Mouse (Mus musculus) lung, postnatal 0 days (tissue): ENCODE results near the gene Cyb5b. TPM values are rescaled to one million over a fixed set of nuclear protein-coding genes. Genes with fewer than 3 reads are reported as not detected.

Experiments used
- ATAC-seq: fragments of 200-750 bp; cut with Nextera tagmentation; 2 replicates; pipeline ENCODE4 v1.8.0; 2017; ENCODE audit warnings: moderate library complexity
- DNase-seq: peaks from one replicate; pipeline ENCODE4 v3.0.0-alpha.2; 2016; ENCODE audit warnings: low spot score
- H3K27ac ChIP-seq: fragments of 300-500 bp; sonication (generic); 2 replicates; pipeline ENCODE4 v1.5.1; 2014; ENCODE audit warnings: antibody characterized with exemption, mild to moderate bottlenecking, low read length, mixed read lengths
- H3K27me3 ChIP-seq: fragments of 300-500 bp; sonication (generic); replicated peaks from 2 replicates; pipeline ENCODE4 v1.6.1; 2014; ENCODE audit warnings: low read length, mixed read lengths; ENCODE audit not compliant: insufficient read depth
- H3K36me3 ChIP-seq: fragments of 300-500 bp; sonication (generic); 2 replicates; pipeline ENCODE4 v1.6.1; 2014; ENCODE audit warnings: low read length, mixed read lengths; ENCODE audit not compliant: insufficient read depth
- H3K4me1 ChIP-seq: fragments of 300-500 bp; sonication (generic); 2 replicates; pipeline ENCODE4 v1.6.1; 2014; ENCODE audit warnings: antibody characterized with exemption, low read depth, low read length, mixed read lengths; ENCODE audit not compliant: insufficient read depth
- H3K4me2 ChIP-seq: fragments of 300-500 bp; sonication (generic); replicated peaks from 2 replicates; pipeline ENCODE4 v1.6.1; 2014; ENCODE audit warnings: low read depth, mild to moderate bottlenecking, low read length, moderate library complexity, mixed read lengths
- H3K4me3 ChIP-seq: fragments of 300-500 bp; sonication (generic); 2 replicates; pipeline ENCODE4 v1.5.1; 2014; ENCODE audit warnings: low read depth, low read length
- H3K9ac ChIP-seq: fragments of 300-500 bp; sonication (generic); replicated peaks from 2 replicates; pipeline ENCODE4 v1.6.1; 2014; ENCODE audit warnings: low read depth, mild to moderate bottlenecking
- H3K9me3 ChIP-seq: fragments of 300-500 bp; sonication (generic); 2 replicates; pipeline ENCODE4 v1.6.1; 2016; ENCODE audit warnings: low read length, mixed read lengths
- CTCF ChIP-seq: IDR thresholded peaks from 2 replicates; pipeline ENCODE4 v1.5.1; 2016; ENCODE audit warnings: antibody characterized with exemption, mild to moderate bottlenecking
- EP300 ChIP-seq: IDR thresholded peaks from 2 replicates; pipeline ENCODE4 v1.6.1; 2016; ENCODE audit warnings: antibody characterized with exemption, mild to moderate bottlenecking, control low read depth
- WGBS: fragments of 180-500 bp; shearing (Covaris S2); extraction: QIAGEN DNeasy Blood & Tissue Kit; methylation state at CpG from one replicate; pipeline ENCODE4 v1.1.7; 2014; 5-methylcytosine and 5-hydroxymethylcytosine counted together
- polyA plus RNA-seq: library from polyadenylated mRNA; unstranded; fragments of >200 nt; fragmentation: Nextera tagmentation; extraction: Ambion mirVana; gene quantifications from 2 replicates; pipeline ENCODE4 v1.2.1, GENCODE M21; 2015

Cyb5b gene
- polyA plus RNA-seq, 1 experiment from 2014 or later = 58.4 TPM

GRCm38 (mm10) chr8:107193331-107193730, 42.9 kb downstream of the Cyb5b start:
- no peaks in the 10 kb centered on the region for H3K36me3 ChIP-seq
- no peaks in the 10 kb centered on the region for H3K9me3 ChIP-seq
- TF ChIP-seq EP300 (no peak), CTCF (no peak)
- H3K27me3 ChIP-seq = no peaks in the 10 kb centered on the region
- no peaks in the 10 kb centered on the region for H3K4me1 ChIP-seq
- no peak overlapping the region for H3K4me3 ChIP-seq
- ATAC-seq (no peak), DNase-seq (no peak)
- H3K4me2 ChIP-seq = no peak overlapping the region
- no peak overlapping the region for H3K27ac ChIP-seq
- WGBS = 57% methylated on average over 6 of the region's 6 CpGs
- no peak overlapping the region for H3K9ac ChIP-seq

DNA sequence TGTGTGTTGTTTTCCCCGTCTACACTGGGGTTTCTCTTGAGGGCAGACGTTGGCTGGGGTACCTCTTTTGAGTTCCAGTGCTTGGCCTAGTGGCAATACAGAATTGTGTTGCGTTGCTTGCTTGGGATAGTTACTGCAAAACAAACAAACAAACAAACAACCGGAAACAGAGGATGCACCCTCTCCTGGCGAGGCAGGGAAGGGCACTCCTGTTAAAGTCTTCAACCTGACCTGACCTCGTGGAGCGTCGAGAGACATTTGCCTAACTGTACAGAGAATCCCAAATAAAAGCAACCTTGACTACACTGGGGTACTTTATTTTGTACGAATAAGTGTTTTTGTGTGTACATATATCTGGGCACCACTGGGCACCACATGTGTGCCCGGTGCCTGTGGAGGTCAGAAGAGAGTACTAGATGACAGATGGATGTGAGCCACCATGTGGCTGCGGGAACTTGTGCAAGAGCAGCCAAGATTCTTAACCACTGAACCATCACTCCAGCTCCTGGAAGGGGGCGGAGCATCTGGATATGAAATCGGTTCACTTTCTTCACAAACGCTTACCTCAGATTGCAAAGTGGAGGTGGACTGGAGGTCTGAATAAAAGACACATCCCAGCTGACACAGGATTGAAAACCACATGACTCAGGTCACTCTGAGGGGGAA, 44.5 kb downstream of the Cyb5b start:
- DNase-seq (no peak), ATAC-seq (no peak)
- no peak for TF ChIP-seq CTCF
- TF ChIP-seq EP300 = no peak
- Histone ChIP-seq H3K27me3 (no peaks in the 10 kb centered on the region), H3K9me3 (no peaks in the 10 kb centered on the region), H3K4me1 (no peaks in the 10 kb centered on the region), H3K36me3 (no peaks in the 10 kb centered on the region), H3K4me3 (no peak overlapping the region), H3K4me2 (no peak overlapping the region), H3K27ac (no peak overlapping the region), H3K9ac (no peak overlapping the region)
- 86% methylated on average over 14 of the region's 14 CpGs for WGBS

DNA sequence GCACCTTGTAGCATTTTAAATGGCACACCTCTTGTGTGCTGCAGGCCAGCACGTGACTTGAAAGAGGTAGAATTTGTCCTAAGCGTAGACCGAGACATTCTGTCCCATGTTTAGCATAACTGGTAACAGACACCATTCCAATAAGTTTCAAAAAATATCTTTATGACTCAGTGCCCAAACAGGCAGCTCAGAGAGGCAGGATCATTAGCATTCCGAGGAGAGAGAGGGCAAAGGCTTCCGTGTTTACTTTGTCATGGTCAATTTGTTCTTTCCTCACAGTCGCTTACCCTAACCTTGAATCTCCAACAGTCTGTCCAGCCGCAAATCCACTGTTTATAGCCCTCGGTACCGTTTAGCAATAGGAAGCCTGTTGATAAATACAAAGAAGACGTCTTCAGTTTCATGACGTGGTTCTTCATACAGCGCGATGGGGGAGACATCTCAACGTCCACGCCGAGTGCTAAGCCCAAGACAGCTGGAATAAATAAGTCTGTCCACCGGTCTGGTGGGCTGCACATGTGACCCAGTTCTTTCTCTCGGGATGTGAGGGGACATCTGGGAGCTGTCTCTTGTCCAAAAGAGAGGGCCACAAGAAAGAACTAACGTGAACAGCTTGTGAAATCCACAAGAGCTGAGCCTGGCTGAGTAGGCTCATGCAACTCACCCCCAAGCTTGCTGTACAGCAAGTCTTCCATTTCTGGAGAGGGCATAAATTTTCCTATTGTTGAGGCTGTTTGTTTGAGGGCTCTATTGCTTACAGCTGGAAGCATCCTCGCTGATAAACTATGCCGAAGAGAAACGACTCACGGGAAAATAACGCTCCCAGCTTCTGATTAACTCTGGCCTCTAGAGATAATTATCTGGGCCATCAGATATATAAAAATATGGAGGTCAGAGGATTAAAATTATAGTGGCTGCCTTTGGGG, 47.7 kb downstream of the Cyb5b start:
- no peak overlapping the region for H3K9ac ChIP-seq
- peak; percentile 68 for ATAC-seq
- no peak overlapping the region; the same call in 1 of the 2 replicates for H3K4me2 ChIP-seq

DNA sequence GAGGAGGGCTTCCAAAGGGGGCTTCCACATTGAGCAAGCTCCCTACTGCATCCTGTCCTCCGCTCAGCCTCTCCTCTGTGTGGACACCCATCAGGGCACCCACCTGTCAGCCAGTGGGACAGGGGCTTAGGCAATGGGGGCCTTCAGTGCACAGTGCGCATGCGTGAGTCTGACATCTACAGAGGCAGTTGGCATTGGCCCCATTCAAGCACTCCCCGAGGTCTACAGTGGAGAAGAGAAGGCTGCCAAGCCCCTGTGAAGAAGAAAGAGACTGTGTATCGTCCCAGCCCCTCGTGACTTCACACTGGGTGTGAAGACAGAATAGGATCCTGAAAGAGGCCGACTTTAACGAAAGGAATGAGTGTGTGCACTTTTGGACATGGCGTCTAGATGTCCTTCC, 54.7 kb downstream of the Cyb5b start:
- WGBS = 86% methylated on average over 9 of the region's 9 CpGs
- peak; percentile 40; the same call in 1 of the 2 replicates for ATAC-seq

More for the DNA sequence above, 47.7 kb downstream of the Cyb5b start:
- TF ChIP-seq EP300 (peak; percentile 86), CTCF (no peak)
- WGBS = 43% methylated on average over 24 of the region's 24 CpGs
- Histone ChIP-seq H3K27me3 (no peaks in the 10 kb centered on the region), H3K9me3 (no peaks in the 10 kb centered on the region), H3K4me1 (0 out of 2 replicates have a peak, but pooled peaks cover 2% of the 10 kb centered on the region), H3K4me3 (no peak overlapping the region), H3K36me3 (no peaks in the 10 kb centered on the region), H3K27ac (peak overlapping the region; percentile 16; the same call in 1 of the 2 replicates)
- peak; percentile 58 for DNase-seq

DNA sequence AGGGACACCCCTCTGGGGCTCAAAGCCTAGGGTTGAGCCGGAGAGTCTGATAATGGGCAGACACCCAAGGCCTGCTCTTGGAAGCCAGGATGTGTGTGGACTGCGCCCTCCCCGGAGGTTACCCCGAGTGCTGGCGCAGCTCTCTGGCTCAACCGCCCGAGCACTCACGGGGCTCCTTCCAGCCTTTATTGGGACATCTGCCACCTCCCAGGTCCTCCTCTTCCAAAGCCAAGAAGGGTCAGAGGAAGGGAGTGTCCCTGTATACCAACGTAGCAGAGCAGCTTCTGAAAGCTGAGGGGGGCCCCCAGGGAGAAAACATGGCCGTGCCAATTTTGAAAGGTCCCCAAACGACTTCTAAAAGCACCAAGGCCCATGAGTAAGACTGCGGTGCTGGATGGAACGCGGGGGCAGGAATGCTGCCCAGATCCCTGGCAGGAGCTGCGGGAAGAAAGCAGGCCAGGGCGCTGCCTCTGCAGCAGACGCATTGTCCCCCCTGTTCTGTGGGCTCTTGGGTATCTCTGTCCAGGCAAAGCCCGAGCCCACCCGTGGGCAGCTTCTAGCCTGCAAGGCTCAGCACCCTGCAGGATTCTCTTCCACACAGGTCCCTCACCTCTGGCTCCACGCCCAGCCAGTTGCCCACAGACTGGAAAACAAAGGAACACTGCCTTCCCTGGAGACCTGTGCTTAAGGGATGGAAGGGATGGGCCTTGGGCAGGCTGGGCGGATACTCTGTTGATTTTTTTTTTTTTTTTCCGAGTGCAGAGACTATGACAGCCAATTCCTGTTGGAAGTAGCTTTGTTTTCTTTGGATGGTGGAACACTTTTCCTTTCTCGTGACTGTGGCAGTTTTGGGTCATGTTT, 55.5 kb downstream of the Cyb5b start:
- Histone ChIP-seq H3K9ac (no peak overlapping the region), H3K27me3 (no peaks in the 10 kb centered on the region), H3K4me1 (0 out of 2 replicates have a peak, but pooled peaks cover 2% of the 10 kb centered on the region), H3K27ac (peak overlapping the region; percentile 54), H3K9me3 (no peaks in the 10 kb centered on the region), H3K4me3 (no peak overlapping the region), H3K36me3 (no peaks in the 10 kb centered on the region), H3K4me2 (peak overlapping the region; percentile 19)
- DNase-seq = peak; percentile 57
- no peak for TF ChIP-seq CTCF
- peak; percentile 56 for TF ChIP-seq EP300
- ATAC-seq = peak; percentile 70
- 53% methylated on average over 23 of the region's 23 CpGs for WGBS

More for the DNA sequence above, 54.7 kb downstream of the Cyb5b start:
- Histone ChIP-seq H3K27me3 (no peaks in the 10 kb centered on the region), H3K4me1 (0 out of 2 replicates have a peak, but pooled peaks cover 2% of the 10 kb centered on the region), H3K36me3 (no peaks in the 10 kb centered on the region), H3K9me3 (no peaks in the 10 kb centered on the region), H3K27ac (no peak overlapping the region), H3K4me3 (no peak overlapping the region), H3K4me2 (no peak overlapping the region), H3K9ac (no peak overlapping the region)
- DNase-seq = no peak
- TF ChIP-seq CTCF = no peak
- TF ChIP-seq EP300 = no peak
